Mouse (Mus musculus) MEL (cell line): ENCODE measurements around the gene Sec1.

Experiments
- CHD2 ChIP-seq: IDR thresholded peaks from 2 replicates; pipeline ENCODE4 v1.6.1; 2011; ENCODE audit warnings: low read length, improper control_type of control experiment
- MYC ChIP-seq: IDR thresholded peaks from 2 replicates; pipeline ENCODE4 v1.6.1; 2011; ENCODE audit warnings: low read depth, mild to moderate bottlenecking, low read length, improper control_type of control experiment, moderate library complexity

GRCm38 (mm10) chr7:45634946-45635681 is 59.1 kb downstream of the Sec1 start:
- no peak for TF ChIP-seq CHD2
- TF ChIP-seq MYC = no peak
